Comparison of ENCODE assay signal across 10 mouse cellular contexts in genomic region chr11:68341111-68342002, GRCm38 (mm10). TPM values are rescaled to one million over a fixed set of nuclear protein-coding genes. Genes with fewer than 3 reads are reported as not detected.
A peak's percentile ranks its signal among the peaks of the same experiment; 100 is the strongest.
DNase-seq lines count a peak whose midpoint lies in the region; ATAC-seq lines count a peak whose summit lies in the region.
"Had no signal": no experiment of that assay in that cellular context is flagged by ENCODE, and none has a peak within 500 bp of the region (broad histone marks: within the 10 kb centered on the region; RNA-seq: fewer than 3 reads in every experiment).

No protein-coding gene starts in this region.

- peak overlapping the region; percentile 31; the same call in 1 of the 2 replicates for H3K27ac ChIP-seq in lung, embryonic 16.5 days (ENCODE audit: low read length)

- peak; percentile 11 to 54 for DNase-seq in frontal cortex, postnatal 36 days (ENCODE audit: low spot score in 2 of 2)
- DNase-seq in frontal cortex, postnatal 25 days (ENCODE audit: low spot score in 2 of 2), result no peak
- peak; percentile 33 for DNase-seq in thymus, postnatal 4 days
- no peak for DNase-seq in thymus, postnatal 36 days
- DNase-seq in heart, postnatal 10 days, result peak; percentile 52 to 57
- DNase-seq in spleen, postnatal 36 days (ENCODE audit: low spot score in 2 of 2), result no peak

- intact Hi-C loops in heart, postnatal 10 days (cut with DNase I), result no loop called here

- 65% methylated on average over 13 of the region's 13 CpGs for WGBS in lung, embryonic 16.5 days

- H3K36me3 ChIP-seq in lung, embryonic 16.5 days (ENCODE audit: control insufficient read depth, insufficient read depth, low read length), result no peaks in the 10 kb centered on the region

- no peaks in the 10 kb centered on the region for H3K27me3 ChIP-seq in lung, embryonic 16.5 days (ENCODE audit: control insufficient read depth, insufficient read depth, low read depth, low read length)
- H3K27me3 ChIP-seq: CH12.LX had no signal

- no peak overlapping the region for H3K4me3 ChIP-seq in lung, embryonic 16.5 days (ENCODE audit: low read length)

- H3K4me2 ChIP-seq in lung, embryonic 16.5 days (ENCODE audit: low read depth, low read length), result no peak overlapping the region

- peak; percentile 65 for ATAC-seq in lung, embryonic 16.5 days (ENCODE audit: low read depth)
- ATAC-seq in activated CD4-positive, CD25-positive, alpha-beta regulatory T cell, adult 4 months, result no peak

- no peaks in the 10 kb centered on the region for H3K9me3 ChIP-seq in lung, embryonic 16.5 days (ENCODE audit: control insufficient read depth, low read length)

- H3K9ac ChIP-seq in lung, embryonic 16.5 days (ENCODE audit: low read length), result no peak overlapping the region

- H3K4me1 ChIP-seq in lung, embryonic 16.5 days (replicated peaks; ENCODE audit: control insufficient read depth, insufficient read depth, low read length), result peaks cover 23% of the 10 kb centered on the region

RNA-seq across cellular contexts. Expression of gene Ntn1, which starts 59.3 kb away (rescaled TPM):
- 10 to 100 TPM; 72.8 to 80.5 TPM for total RNA-seq in heart, postnatal 10 days (2021)
- polyA plus RNA-seq in lung, embryonic 16.5 days (2015; fragmentation: Nextera tagmentation; extraction: Ambion mirVana), result 1.7 and 1.9 TPM in 2 replicates
- polyA plus RNA-seq in activated CD4-positive, CD25-positive, alpha-beta regulatory T cell, adult 4 months (2017; shearing (Covaris generic)), result under 1 TPM; 0.17 to 0.41 TPM
- total RNA-seq: common myeloid progenitor, adult 5-6 weeks had no signal

Comparison
In these comparisons a context has a peak if more than half of its experiments do, and no peak if none do; other contexts are left out.
1. DNase-seq: peak in frontal cortex, postnatal 36 days (2 of 2), thymus, postnatal 4 days (single experiment) and heart, postnatal 10 days (2 of 2); none in frontal cortex, postnatal 25 days (0 of 2), thymus, postnatal 36 days (0 of 2) and spleen, postnatal 36 days (0 of 2).